In genomic region chr4:128995238-128995637, GRCm38 (mm10) we compare ENCODE assay signal across 17 mouse cellular contexts. TPM values are rescaled to one million over a fixed set of nuclear protein-coding genes. Genes with fewer than 3 reads are reported as not detected.
DNase-seq lines count a peak whose midpoint lies in the region; ATAC-seq lines count a peak whose summit lies in the region.
"Had no signal": no experiment of that assay in that cellular context is flagged by ENCODE, and none has a peak within 500 bp of the region (broad histone marks: within the 10 kb centered on the region; RNA-seq: fewer than 3 reads in every experiment).

No protein-coding gene starts in this region.

- H3K4me1 ChIP-seq in heart, embryonic 13.5 days, result peaks cover 56% of the 10 kb centered on the region
- H3K4me1 ChIP-seq in midbrain, embryonic 12.5 days, result peaks cover 16% of the 10 kb centered on the region
- H3K4me1 ChIP-seq in midbrain, embryonic 15.5 days, result peaks cover 18% of the 10 kb centered on the region
- peaks cover 62% of the 10 kb centered on the region for H3K4me1 ChIP-seq in liver, embryonic 15.5 days (replicated peaks)

- no peak overlapping the region for H3K9ac ChIP-seq in heart, embryonic 13.5 days
- H3K9ac ChIP-seq in midbrain, embryonic 12.5 days (replicated peaks), result 0 out of 2 replicates have a peak overlapping the region, but pooled peaks have one; percentile 72
- no peak overlapping the region for H3K9ac ChIP-seq in midbrain, embryonic 15.5 days
- no peak overlapping the region for H3K9ac ChIP-seq in liver, embryonic 15.5 days
- H3K9ac ChIP-seq: forebrain, embryonic 13.5 days; neural tube, embryonic 15.5 days had no signal

- no peak for ATAC-seq in heart, embryonic 13.5 days (ENCODE audit: extremely low read depth, insufficient number of reproducible peaks, low FRiP score, low TSS enrichment)
- ATAC-seq in midbrain, embryonic 12.5 days (ENCODE audit: low FRiP score, low read depth), result no peak
- ATAC-seq in midbrain, embryonic 15.5 days (replicated peaks), result no peak
- no peak for ATAC-seq in liver, embryonic 15.5 days (ENCODE audit: insufficient read depth)
- ATAC-seq: forebrain, embryonic 13.5 days had no signal

- H3K27me3 ChIP-seq in heart, embryonic 13.5 days (replicated peaks), result no peaks in the 10 kb centered on the region
- H3K27me3 ChIP-seq in midbrain, embryonic 12.5 days, result peaks cover 15% of the 10 kb centered on the region; the same call in 1 of the 2 replicates
- no peaks in the 10 kb centered on the region for H3K27me3 ChIP-seq in midbrain, embryonic 15.5 days (replicated peaks)
- no peaks in the 10 kb centered on the region for H3K27me3 ChIP-seq in liver, embryonic 15.5 days
- H3K27me3 ChIP-seq: neural tube, embryonic 15.5 days had no signal

- no peak overlapping the region for H3K4me3 ChIP-seq in heart, embryonic 13.5 days
- no peak overlapping the region for H3K4me3 ChIP-seq in midbrain, embryonic 12.5 days
- no peak overlapping the region for H3K4me3 ChIP-seq in midbrain, embryonic 15.5 days
- 0 out of 2 replicates have a peak overlapping the region, but pooled peaks have one; percentile 72 for H3K4me3 ChIP-seq in liver, embryonic 15.5 days (replicated peaks)
- H3K4me3 ChIP-seq: neural tube, embryonic 15.5 days had no signal

- H3K9me3 ChIP-seq in heart, embryonic 13.5 days, result no peaks in the 10 kb centered on the region
- no peaks in the 10 kb centered on the region for H3K9me3 ChIP-seq in midbrain, embryonic 12.5 days
- no peaks in the 10 kb centered on the region for H3K9me3 ChIP-seq in midbrain, embryonic 15.5 days
- H3K9me3 ChIP-seq in liver, embryonic 15.5 days (replicated peaks), result no peaks in the 10 kb centered on the region
- H3K9me3 ChIP-seq: forebrain, embryonic 13.5 days; neural tube, embryonic 15.5 days had no signal

- H3K27ac ChIP-seq in heart, embryonic 13.5 days (replicated peaks), result no peak overlapping the region
- H3K27ac ChIP-seq in midbrain, embryonic 12.5 days (replicated peaks), result no peak overlapping the region
- H3K27ac ChIP-seq in midbrain, embryonic 15.5 days, result no peak overlapping the region
- H3K27ac ChIP-seq in liver, embryonic 15.5 days (replicated peaks), result no peak overlapping the region
- H3K27ac ChIP-seq: forebrain, embryonic 13.5 days; kidney, postnatal 0 days; neural tube, embryonic 15.5 days had no signal

- peaks cover 31% of the 10 kb centered on the region for H3K36me3 ChIP-seq in heart, embryonic 13.5 days
- H3K36me3 ChIP-seq in midbrain, embryonic 12.5 days, result peaks cover 35% of the 10 kb centered on the region
- no peaks in the 10 kb centered on the region for H3K36me3 ChIP-seq in midbrain, embryonic 15.5 days (replicated peaks)
- peaks cover 42% of the 10 kb centered on the region for H3K36me3 ChIP-seq in liver, embryonic 15.5 days (replicated peaks)

- WGBS in heart, embryonic 13.5 days, result 63% methylated on average over 7 of the region's 7 CpGs
- 95% methylated on average over 7 of the region's 7 CpGs for WGBS in midbrain, embryonic 12.5 days
- WGBS in midbrain, embryonic 15.5 days, result 86% methylated on average over 7 of the region's 7 CpGs
- WGBS in liver, embryonic 15.5 days (ENCODE audit: insufficient replicate concordance), result 32% methylated on average over 7 of the region's 7 CpGs

- peak overlapping the region; percentile 80 for H3K4me2 ChIP-seq in heart, embryonic 13.5 days
- no peak overlapping the region for H3K4me2 ChIP-seq in midbrain, embryonic 12.5 days (replicated peaks)
- no peak overlapping the region for H3K4me2 ChIP-seq in midbrain, embryonic 15.5 days
- H3K4me2 ChIP-seq in liver, embryonic 15.5 days, result peak overlapping the region; percentile 83

- no peak for DNase-seq in heart, postnatal 4 days
- no peak for DNase-seq in adrenal gland, adult 18-20 months (ENCODE audit: low spot score in 2 of 2)
- DNase-seq in embryo, embryonic 9.5 days (ENCODE audit: extremely low spot score), result no peak
- no peak for DNase-seq in spleen, postnatal 4 days (ENCODE audit: low spot score in 2 of 2)
- DNase-seq: adrenal gland, postnatal 10 days; cerebellum, adult 8-10 months; heart, postnatal 36 days; layer of hippocampus, adult 9-11 months; right cerebral cortex, postnatal 4 days; thymus, postnatal 25 days had no signal

RNA-seq across cellular contexts. Expression of gene Ak2, which starts 3.5 kb away (rescaled TPM):
- 147 and 167 TPM in 2 replicates for polyA plus RNA-seq in heart, embryonic 13.5 days (2015; fragmentation: Nextera tagmentation; extraction: Ambion mirVana)
- 100 to 1,000 TPM; 104 to 105 TPM for total RNA-seq in heart, postnatal 4 days (2021)
- polyA plus RNA-seq in midbrain, embryonic 12.5 days (2016; fragmentation: Nextera tagmentation; extraction: Ambion mirVana), result 136 and 138 TPM in 2 replicates
- polyA plus RNA-seq in midbrain, embryonic 15.5 days (2015; fragmentation: Nextera tagmentation; extraction: Ambion mirVana), result 82.4 and 83.2 TPM in 2 replicates
- 119 and 121 TPM in 2 replicates for polyA plus RNA-seq in liver, embryonic 15.5 days (2015; fragmentation: Nextera tagmentation; extraction: Ambion mirVana)
- total RNA-seq in adrenal gland, adult 18-20 months (2021), result 100 to 1,000 TPM; 111 to 164 TPM

RNA-seq across cellular contexts. Expression of gene Azin2, which starts 33.0 kb away (rescaled TPM):
- 7.4 TPM in 2 replicates for polyA plus RNA-seq in heart, embryonic 13.5 days (2015; fragmentation: Nextera tagmentation; extraction: Ambion mirVana)
- 1 to 10 TPM; 7.7 to 8.7 TPM for total RNA-seq in heart, postnatal 4 days (2021)
- 16.4 and 16.9 TPM in 2 replicates for polyA plus RNA-seq in midbrain, embryonic 12.5 days (2016; fragmentation: Nextera tagmentation; extraction: Ambion mirVana)
- 19.1 and 23.2 TPM in 2 replicates for polyA plus RNA-seq in midbrain, embryonic 15.5 days (2015; fragmentation: Nextera tagmentation; extraction: Ambion mirVana)
- polyA plus RNA-seq in liver, embryonic 15.5 days (2015; fragmentation: Nextera tagmentation; extraction: Ambion mirVana), result 0.71 and 0.77 TPM in 2 replicates
- total RNA-seq in adrenal gland, adult 18-20 months (2021), result 10 to 100 TPM; 62.3 to 69.7 TPM

Comparison
In these comparisons a context has a peak if more than half of its experiments do, and no peak if none do; other contexts are left out.
1. H3K4me2 ChIP-seq: peak in heart, embryonic 13.5 days (single experiment) and liver, embryonic 15.5 days (single experiment); none in midbrain, embryonic 12.5 days (single experiment) and midbrain, embryonic 15.5 days (single experiment).